Mouse (Mus musculus) CD4-positive helper T cell, adult 2 months (primary cell): Measurements from ENCODE around the gene Zfp827.

Experiments
- DNase-seq: peaks from one replicate; pipeline ENCODE4 v3.0.0-alpha.2; 2012; ENCODE audit warnings: low read depth, missing footprints, low spot score

Zfp827 gene

GRCm38 (mm10) chr8:79155556-79156161, 127.4 kb downstream of the Zfp827 start:
- peak; percentile 54 for DNase-seq

GRCm38 (mm10) chr8:79157366-79157765, 129.1 kb downstream of the Zfp827 start:
- DNase-seq = no peak

- no peak for DNase-seq
Measured at GRCm38 (mm10) chr8:79158357-79158756, 130.1 kb downstream of the Zfp827 start.

- DNase-seq = no peak
Measured at GRCm38 (mm10) chr8:79159397-79159796, 131.2 kb downstream of the Zfp827 start.

- DNase-seq = no peak
Measured at GRCm38 (mm10) chr8:79160302-79160701, 132.1 kb downstream of the Zfp827 start.

GRCm38 (mm10) chr8:79161172-79161778, 133.0 kb downstream of the Zfp827 start:
- DNase-seq = peak; percentile 56

- DNase-seq = peak; percentile 27
Measured at GRCm38 (mm10) chr8:79162533-79163308, 134.5 kb downstream of the Zfp827 start.

- no peak for DNase-seq
Measured at GRCm38 (mm10) chr8:79164336-79164735, 136.1 kb downstream of the Zfp827 start.

GRCm38 (mm10) chr8:79165276-79165675, 137.0 kb downstream of the Zfp827 start:
- no peak for DNase-seq

- DNase-seq = no peak
Measured at GRCm38 (mm10) chr8:79173606-79174005, 145.4 kb downstream of the Zfp827 start.

GRCm38 (mm10) chr8:79175991-79176390, 147.8 kb downstream of the Zfp827 start:
- no peak for DNase-seq

GRCm38 (mm10) chr8:79179678-79180077, 151.4 kb downstream of the Zfp827 start:
- DNase-seq = no peak

- DNase-seq = no peak
Measured at GRCm38 (mm10) chr8:79185488-79185887, 157.3 kb downstream of the Zfp827 start.

GRCm38 (mm10) chr8:79190071-79190470, 161.8 kb downstream of the Zfp827 start:
- no peak for DNase-seq

- DNase-seq = no peak
Measured at GRCm38 (mm10) chr8:79196481-79196880, 168.2 kb downstream of the Zfp827 start.

- no peak for DNase-seq
Measured at GRCm38 (mm10) chr8:79198675-79199074, 170.4 kb downstream of the Zfp827 start.

GRCm38 (mm10) chr8:79201446-79202147, 173.4 kb downstream of the Zfp827 start:
- no peak for DNase-seq

GRCm38 (mm10) chr8:79206895-79207294, 178.7 kb downstream of the Zfp827 start:
- DNase-seq = no peak

- no peak for DNase-seq
Measured at GRCm38 (mm10) chr8:79208181-79208580, 179.9 kb downstream of the Zfp827 start.

- peak; percentile 6 for DNase-seq
Measured at GRCm38 (mm10) chr8:79208691-79209640, 180.7 kb downstream of the Zfp827 start.
